Mouse (Mus musculus): ENCODE data around the gene Tmem54. TPM values are rescaled to one million over a fixed set of nuclear protein-coding genes. Genes with fewer than 3 reads are reported as not detected.

Tmem54 gene
- polyA plus RNA-seq, 1 experiment: not detected

GRCm38 (mm10) chr4:129124652-129125146 lies 19.4 kb downstream of the Tmem54 start:
- no peak overlapping the region for H3K4me3 ChIP-seq (ENCODE audit: insufficient read depth, low read length)
- H3K27ac ChIP-seq (ENCODE audit: insufficient read depth, low read depth, low read length): no peak overlapping the region
- TF ChIP-seq POLR2A (IDR thresholded peaks at IDR 0.05; ENCODE audit: borderline replicate concordance, low read depth, low read length) (no peak), CTCF (IDR thresholded peaks at IDR 0.05; ENCODE audit: low read depth, low read length) (no peak)
- H3K4me1 ChIP-seq (ENCODE audit: control insufficient read depth, insufficient read depth, low read length): no peaks in the 10 kb centered on the region

GRCm38 (mm10) chr4:129125736-129126451 lies 20.5 kb downstream of the Tmem54 start:
- H3K4me1 ChIP-seq (ENCODE audit: control insufficient read depth, insufficient read depth, low read length): no peaks in the 10 kb centered on the region
- no peak overlapping the region for H3K27ac ChIP-seq (ENCODE audit: insufficient read depth, low read depth, low read length)
- TF ChIP-seq POLR2A (IDR thresholded peaks at IDR 0.05; ENCODE audit: borderline replicate concordance, low read depth, low read length) (no peak), CTCF (IDR thresholded peaks at IDR 0.05; ENCODE audit: low read depth, low read length) (no peak)
- no peak overlapping the region for H3K4me3 ChIP-seq (ENCODE audit: insufficient read depth, low read length)

- Histone ChIP-seq H3K27ac (ENCODE audit: insufficient read depth, low read depth, low read length) (no peak overlapping the region), H3K4me1 (ENCODE audit: control insufficient read depth, insufficient read depth, low read length) (no peaks in the 10 kb centered on the region), H3K4me3 (ENCODE audit: insufficient read depth, low read length) (no peak overlapping the region)
- TF ChIP-seq POLR2A (IDR thresholded peaks at IDR 0.05; ENCODE audit: borderline replicate concordance, low read depth, low read length) (no peak), CTCF (IDR thresholded peaks at IDR 0.05; ENCODE audit: low read depth, low read length) (no peak)
These were observed 23.4 kb downstream of the Tmem54 start for GRCm38 (mm10) chr4:129128582-129129338.

DNA sequence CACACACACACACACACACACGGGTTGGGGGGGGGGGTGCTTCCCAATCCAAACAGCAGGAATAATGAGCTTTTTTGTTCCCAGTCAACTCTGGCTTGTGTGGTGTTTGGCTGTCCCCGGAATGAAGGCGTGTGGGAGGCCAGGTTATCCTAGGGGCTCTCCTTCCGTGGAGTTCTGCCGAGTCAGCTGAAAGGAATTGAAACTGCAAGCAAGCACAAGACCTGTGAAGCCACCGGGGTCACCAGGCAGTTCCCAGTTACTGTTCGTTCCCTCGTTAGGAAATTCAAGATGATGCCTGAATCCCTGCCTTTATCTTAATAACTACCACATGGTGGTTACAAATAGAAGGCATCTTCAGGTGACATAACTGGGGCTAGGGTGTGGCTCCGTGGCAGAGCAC lies 24.0 kb downstream of the Tmem54 start:
- H3K4me3 ChIP-seq (ENCODE audit: insufficient read depth, low read length): no peak overlapping the region
- H3K27ac ChIP-seq (ENCODE audit: insufficient read depth, low read depth, low read length): no peak overlapping the region
- no peaks in the 10 kb centered on the region for H3K4me1 ChIP-seq (ENCODE audit: control insufficient read depth, insufficient read depth, low read length)
- TF ChIP-seq POLR2A (IDR thresholded peaks at IDR 0.05; ENCODE audit: borderline replicate concordance, low read depth, low read length): no peak
- no peak for TF ChIP-seq CTCF (IDR thresholded peaks at IDR 0.05; ENCODE audit: low read depth, low read length)

GRCm38 (mm10) chr4:129130149-129130548 lies 24.8 kb downstream of the Tmem54 start:
- Histone ChIP-seq H3K4me3 (ENCODE audit: insufficient read depth, low read length) (no peak overlapping the region), H3K27ac (ENCODE audit: insufficient read depth, low read depth, low read length) (no peak overlapping the region)

DNA sequence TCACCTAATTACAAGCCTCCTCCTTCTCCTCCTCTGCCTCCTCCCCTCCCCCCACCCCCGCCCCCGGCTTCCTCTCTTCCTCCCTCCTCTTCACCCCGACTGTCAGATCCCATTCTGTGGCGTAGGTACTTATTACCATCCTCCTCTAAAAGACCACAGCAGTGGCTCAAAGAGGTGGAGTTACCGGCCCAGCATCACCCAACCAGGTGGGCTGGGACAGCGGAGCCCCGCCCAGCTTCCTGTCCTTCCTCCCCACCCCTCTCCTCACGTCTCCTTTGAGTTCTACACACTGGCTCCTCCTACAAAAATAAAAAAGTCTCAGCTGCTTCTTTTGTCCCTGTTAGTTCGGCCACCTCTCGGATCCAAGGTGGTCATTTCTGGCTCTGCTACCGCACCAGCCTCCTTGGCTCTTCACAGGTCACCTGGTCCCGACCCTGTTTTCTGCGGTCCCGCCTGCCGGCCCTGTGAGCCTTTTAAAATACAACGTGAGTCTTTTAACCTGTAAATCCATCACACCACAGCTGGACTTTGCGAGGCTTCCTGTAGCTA lies 25.5 kb downstream of the Tmem54 start:
- Histone ChIP-seq H3K27ac (ENCODE audit: insufficient read depth, low read depth, low read length) (no peak overlapping the region), H3K4me1 (ENCODE audit: control insufficient read depth, insufficient read depth, low read length) (no peaks in the 10 kb centered on the region), H3K4me3 (ENCODE audit: insufficient read depth, low read length) (peak overlapping the region; percentile 17; the same call in 1 of the 2 replicates)
- no peak for TF ChIP-seq POLR2A (IDR thresholded peaks at IDR 0.05; ENCODE audit: borderline replicate concordance, low read depth, low read length)
- TF ChIP-seq CTCF (IDR thresholded peaks at IDR 0.05; ENCODE audit: low read depth, low read length): no peak

More at GRCm38 (mm10) chr4:129130149-129130548, 24.8 kb downstream of the Tmem54 start:
- H3K4me1 ChIP-seq (ENCODE audit: control insufficient read depth, insufficient read depth, low read length): no peaks in the 10 kb centered on the region
- TF ChIP-seq POLR2A (IDR thresholded peaks at IDR 0.05; ENCODE audit: borderline replicate concordance, low read depth, low read length) (no peak), CTCF (IDR thresholded peaks at IDR 0.05; ENCODE audit: low read depth, low read length) (peak; percentile 98)

GRCm38 (mm10) chr4:129134799-129135585 lies 29.6 kb downstream of the Tmem54 start:
- Histone ChIP-seq H3K4me1 (ENCODE audit: control insufficient read depth, insufficient read depth, low read length) (no peaks in the 10 kb centered on the region), H3K27ac (ENCODE audit: insufficient read depth, low read depth, low read length) (no peak overlapping the region), H3K4me3 (ENCODE audit: insufficient read depth, low read length) (no peak overlapping the region)
- peak; percentile 92 for TF ChIP-seq CTCF (IDR thresholded peaks at IDR 0.05; ENCODE audit: low read depth, low read length)
- TF ChIP-seq POLR2A (IDR thresholded peaks at IDR 0.05; ENCODE audit: borderline replicate concordance, low read depth, low read length): no peak

- Histone ChIP-seq H3K4me1 (ENCODE audit: control insufficient read depth, insufficient read depth, low read length) (no peaks in the 10 kb centered on the region), H3K27ac (ENCODE audit: insufficient read depth, low read depth, low read length) (no peak overlapping the region), H3K4me3 (ENCODE audit: insufficient read depth, low read length) (no peak overlapping the region)
- TF ChIP-seq POLR2A (IDR thresholded peaks at IDR 0.05; ENCODE audit: borderline replicate concordance, low read depth, low read length) (no peak), CTCF (IDR thresholded peaks at IDR 0.05; ENCODE audit: low read depth, low read length) (no peak)
These were observed 30.3 kb downstream of the Tmem54 start for GRCm38 (mm10) chr4:129135637-129136036.

DNA sequence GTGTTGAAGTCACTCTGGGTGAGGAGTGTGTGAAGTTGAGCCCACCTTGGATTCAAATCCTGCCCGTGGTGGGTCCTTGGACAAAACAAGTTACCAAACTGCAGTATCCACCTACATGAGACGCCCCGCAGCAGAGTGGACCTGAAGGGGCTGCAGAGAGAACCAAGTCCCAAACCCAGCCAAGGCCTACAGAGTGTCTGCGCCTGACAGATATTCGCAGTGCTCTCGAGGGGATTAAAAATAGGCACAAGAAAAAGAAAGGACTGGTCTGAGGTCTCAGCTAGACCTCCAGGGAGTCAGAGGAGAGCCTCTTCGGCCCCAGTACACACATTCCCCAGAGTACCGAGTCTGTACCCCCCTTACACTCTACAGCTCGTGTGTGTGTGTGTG lies 30.8 kb downstream of the Tmem54 start:
- H3K4me3 ChIP-seq (ENCODE audit: insufficient read depth, low read length): peak overlapping the region; percentile 47
- TF ChIP-seq CTCF (IDR thresholded peaks at IDR 0.05; ENCODE audit: low read depth, low read length) (no peak), POLR2A (IDR thresholded peaks at IDR 0.05; ENCODE audit: borderline replicate concordance, low read depth, low read length) (no peak)
- no peak overlapping the region for H3K27ac ChIP-seq (ENCODE audit: insufficient read depth, low read depth, low read length)
- H3K4me1 ChIP-seq (ENCODE audit: control insufficient read depth, insufficient read depth, low read length): no peaks in the 10 kb centered on the region
